Mouse (Mus musculus) small intestine, adult 2 months (tissue): Measurements from ENCODE around the gene Trpv4. TPM values are rescaled to one million over a fixed set of nuclear protein-coding genes. Genes with fewer than 3 reads are reported as not detected.

ENCODE experiments used
- H3K27ac ChIP-seq: fragments of 200-500 bp; 2 replicates; pipeline ENCODE4 v1.5.1; 2012; ENCODE audit warnings: low read depth, low read length, control low read depth, inconsistent platforms; ENCODE audit not compliant: insufficient read depth
- H3K27me3 ChIP-seq: fragments of 200-500 bp; 2 replicates; pipeline ENCODE4 v1.6.1; 2012; ENCODE audit warnings: mild to moderate bottlenecking, moderate library complexity, low read length, inconsistent platforms; ENCODE audit not compliant: control insufficient read depth, insufficient read depth
- H3K36me3 ChIP-seq: fragments of 200-500 bp; 2 replicates; pipeline ENCODE4 v1.6.1; 2012; ENCODE audit warnings: mild to moderate bottlenecking, low read length, control low read depth, inconsistent platforms; ENCODE audit not compliant: control insufficient read depth, insufficient read depth
- H3K4me1 ChIP-seq: fragments of 200-500 bp; 2 replicates; pipeline ENCODE4 v1.6.1; 2012; ENCODE audit warnings: low read length, inconsistent platforms, mixed read lengths; ENCODE audit not compliant: control insufficient read depth, insufficient read depth, insufficient read length
- H3K4me3 ChIP-seq: fragments of 200-500 bp; 2 replicates; pipeline ENCODE4 v1.5.1; 2012; ENCODE audit warnings: low read depth, mild to moderate bottlenecking, control low read depth, inconsistent platforms, low read length, moderate library complexity
- CTCF ChIP-seq: fragments of 200-500 bp; IDR thresholded peaks from 2 replicates; pipeline ENCODE4 v1.5.1; 2012; ENCODE audit warnings: low read depth, mild to moderate bottlenecking, control low read depth, inconsistent platforms, low read length, moderate library complexity, mixed read lengths; ENCODE audit not compliant: insufficient replicate concordance, insufficient read length; ENCODE audit errors: extremely low read depth
- POLR2A ChIP-seq: fragments of 200-500 bp; IDR thresholded peaks from 2 replicates; pipeline ENCODE4 v1.6.1; 2012; ENCODE audit warnings: low read depth, mild to moderate bottlenecking, control low read depth, inconsistent platforms, low read length, moderate library complexity
- WGBS: fragments of 180-500 bp; shearing (Covaris S2); methylation state at CpG from one replicate; pipeline ENCODE4 v1.1.7; 2018; 5-methylcytosine and 5-hydroxymethylcytosine counted together
- polyA plus RNA-seq: library from polyadenylated mRNA; depleted of rRNA; stranded (reverse); fragments of >200 nt; gene quantifications from 2 replicates; pipeline ENCODE4 v1.2.3, GENCODE M21; 2012

The Trpv4 gene
- polyA plus RNA-seq, 1 experiment, result 2.9 TPM

DNA sequence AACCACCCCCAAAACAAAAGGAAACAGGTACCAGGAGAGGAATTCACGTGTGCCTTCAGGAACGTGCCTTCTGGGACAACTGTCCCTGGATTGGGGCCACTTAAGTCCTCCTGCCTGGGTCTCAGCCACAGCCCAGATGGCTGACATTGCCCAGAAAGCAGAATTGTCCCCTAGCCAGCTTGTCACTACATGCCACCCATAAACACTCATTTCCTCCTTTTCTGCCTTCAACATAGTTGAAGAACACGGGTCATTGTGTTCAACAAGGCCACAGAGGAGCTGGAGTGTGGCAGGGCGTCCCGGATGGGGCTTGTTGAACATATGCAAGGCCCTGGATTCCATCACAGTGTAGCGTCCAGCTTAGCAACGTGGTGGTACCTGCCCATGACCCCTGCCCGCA is 23.5 kb upstream of the Trpv4 start:
- H3K27me3 ChIP-seq, result no peaks in the 10 kb centered on the region
- H3K36me3 ChIP-seq, result peaks cover 12% of the 10 kb centered on the region; the same call in 1 of the 2 replicates
- H3K27ac ChIP-seq, result no peak overlapping the region
- no peak overlapping the region for H3K4me3 ChIP-seq
- no peaks in the 10 kb centered on the region; the same call in 1 of the 2 replicates for H3K4me1 ChIP-seq
- 73% methylated on average over 8 of the region's 8 CpGs for WGBS
- no peak for TF ChIP-seq CTCF
- TF ChIP-seq POLR2A, result no peak

DNA sequence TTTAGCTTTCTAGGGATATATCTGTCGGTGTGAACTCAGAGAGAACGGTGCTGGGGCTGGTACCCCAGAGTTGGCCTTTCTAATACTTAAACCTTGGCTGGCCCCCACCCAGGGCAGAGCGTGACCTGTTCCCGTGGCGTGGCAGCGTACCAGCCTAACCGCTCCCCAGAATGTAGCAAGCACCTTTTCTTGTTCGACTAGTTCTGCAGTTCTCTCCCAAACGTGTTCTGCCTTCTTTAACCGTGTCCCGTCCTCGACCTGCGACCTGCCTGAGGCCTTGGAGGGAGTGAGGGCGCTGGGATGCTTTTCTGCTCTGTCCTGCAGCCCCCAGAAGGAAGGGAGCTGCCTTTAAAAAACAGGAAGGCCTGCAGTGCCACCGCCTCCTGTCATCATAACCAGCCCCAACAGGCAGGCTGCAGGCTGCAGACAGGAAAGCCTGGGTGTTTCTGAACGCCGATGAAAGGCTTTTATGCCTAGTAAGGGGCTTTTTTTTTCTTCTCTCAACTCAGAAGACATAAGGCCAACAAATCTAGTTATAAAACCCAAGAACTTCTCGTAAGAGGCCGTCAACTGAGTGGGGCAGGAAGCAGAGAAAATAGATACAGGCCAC is 22.6 kb upstream of the Trpv4 start:
- no peaks in the 10 kb centered on the region; the same call in 1 of the 2 replicates for H3K4me1 ChIP-seq
- TF ChIP-seq CTCF, result no peak
- no peak overlapping the region for H3K4me3 ChIP-seq
- 68% methylated on average over 19 of the region's 19 CpGs for WGBS
- no peak overlapping the region for H3K27ac ChIP-seq
- H3K27me3 ChIP-seq, result no peaks in the 10 kb centered on the region
- H3K36me3 ChIP-seq, result peaks cover 21% of the 10 kb centered on the region

DNA sequence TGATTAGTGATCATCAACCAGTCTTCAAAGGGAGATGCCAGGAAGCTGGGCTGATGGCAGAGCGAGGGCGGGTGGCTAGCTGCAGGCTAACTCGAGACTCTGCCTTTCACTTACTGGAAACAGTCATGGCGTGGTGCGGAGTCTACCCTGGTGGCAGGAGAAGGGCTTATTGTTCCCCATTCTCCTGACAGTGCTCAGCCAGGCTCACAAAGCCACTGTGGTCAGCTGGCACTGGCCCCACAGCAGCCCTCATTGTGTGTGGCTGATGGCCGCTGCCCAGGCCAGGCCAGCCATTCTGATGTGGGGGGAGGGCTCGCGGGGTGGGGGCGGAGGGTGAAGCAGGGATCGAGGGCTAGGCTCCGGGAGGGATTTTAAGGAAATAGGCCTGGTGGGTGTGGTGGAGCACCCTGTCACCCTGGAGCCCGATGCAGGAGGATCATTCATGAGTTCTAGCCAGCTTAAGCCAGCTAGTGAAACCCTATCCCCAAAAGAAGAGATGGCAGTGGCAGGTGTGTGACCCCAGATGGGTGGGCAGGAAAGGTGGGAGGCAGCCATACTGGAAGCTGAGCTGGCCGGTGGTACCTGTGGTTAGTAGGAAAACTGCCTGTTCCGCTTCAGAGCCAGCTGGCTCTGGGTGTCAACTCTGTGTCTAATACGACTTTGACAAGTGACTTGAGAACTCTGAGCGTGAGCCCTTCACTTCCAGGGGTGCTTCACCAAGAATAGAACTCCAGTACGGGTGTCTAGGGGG is 21.8 kb upstream of the Trpv4 start:
- H3K27me3 ChIP-seq, result no peaks in the 10 kb centered on the region
- TF ChIP-seq POLR2A (no peak), CTCF (no peak)
- H3K36me3 ChIP-seq, result peaks cover 24% of the 10 kb centered on the region
- no peaks in the 10 kb centered on the region; the same call in 1 of the 2 replicates for H3K4me1 ChIP-seq
- 85% methylated on average over 17 of the region's 17 CpGs for WGBS
- H3K27ac ChIP-seq, result no peak overlapping the region
- no peak overlapping the region for H3K4me3 ChIP-seq

DNA sequence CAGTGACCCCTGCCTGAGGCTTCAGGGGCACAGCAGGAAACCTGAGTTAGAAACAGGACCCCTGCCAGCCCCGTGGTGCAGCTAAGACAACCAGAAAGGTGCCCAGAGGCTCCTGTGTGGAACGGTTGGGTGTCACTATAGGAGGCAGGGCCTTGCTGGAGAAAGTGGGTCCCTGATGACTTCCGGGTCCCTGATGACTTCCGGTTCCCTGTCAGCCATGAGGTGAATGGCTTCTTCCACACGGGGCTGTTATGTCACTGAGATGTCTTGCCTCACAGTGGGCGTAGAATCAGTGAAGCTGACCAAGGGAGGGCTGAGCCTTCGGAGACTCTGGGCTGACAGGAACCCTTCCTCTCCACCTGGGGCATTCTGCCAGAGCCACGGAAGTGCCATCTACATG is 16.4 kb upstream of the Trpv4 start:
- Histone ChIP-seq H3K27me3 (no peaks in the 10 kb centered on the region), H3K36me3 (peaks cover 55% of the 10 kb centered on the region), H3K27ac (no peak overlapping the region), H3K4me3 (no peak overlapping the region), H3K4me1 (no peaks in the 10 kb centered on the region)
- WGBS, result 82% methylated on average over 8 of the region's 8 CpGs
- TF ChIP-seq CTCF, result no peak
- TF ChIP-seq POLR2A, result no peak

DNA sequence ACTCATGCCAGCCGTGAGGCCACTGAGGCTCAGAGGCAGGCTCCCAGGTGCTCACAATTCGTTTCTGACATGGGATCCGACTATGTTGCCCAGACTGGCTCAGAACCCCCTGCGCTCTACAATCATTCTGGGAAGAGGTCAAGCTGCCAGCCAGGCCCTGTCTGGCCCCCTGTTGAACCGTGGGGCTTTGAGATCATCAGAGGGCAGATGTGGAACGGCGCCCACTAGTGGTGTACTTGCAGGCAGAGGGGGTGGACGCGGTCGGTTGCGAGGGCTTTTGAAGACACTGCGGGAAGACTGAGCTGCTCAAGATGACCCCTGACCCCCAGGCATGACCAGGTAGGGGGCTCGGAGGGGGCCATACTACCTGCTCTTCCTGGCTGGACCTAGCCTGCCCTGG is 14.9 kb upstream of the Trpv4 start:
- 89% methylated on average over 13 of the region's 13 CpGs for WGBS
- no peak overlapping the region for H3K4me3 ChIP-seq

GRCm38 (mm10) chr5:114669014-114669413 is 10.8 kb upstream of the Trpv4 start:
- H3K36me3 ChIP-seq, result peaks cover 24% of the 10 kb centered on the region
- H3K4me1 ChIP-seq, result no peaks in the 10 kb centered on the region
- no peak overlapping the region for H3K4me3 ChIP-seq
- H3K27ac ChIP-seq, result no peak overlapping the region
- 90% methylated on average over 5 of the region's 5 CpGs for WGBS
- TF ChIP-seq POLR2A (no peak), CTCF (no peak)
- no peaks in the 10 kb centered on the region for H3K27me3 ChIP-seq

More for the DNA sequence above, 14.9 kb upstream of the Trpv4 start:
- H3K4me1 ChIP-seq, result no peaks in the 10 kb centered on the region
- TF ChIP-seq CTCF (no peak), POLR2A (no peak)
- no peak overlapping the region for H3K27ac ChIP-seq
- peaks cover 57% of the 10 kb centered on the region for H3K36me3 ChIP-seq
- no peaks in the 10 kb centered on the region for H3K27me3 ChIP-seq

- H3K27ac ChIP-seq, result peak overlapping the region; percentile 36; the same call in 1 of the 2 replicates
- H3K4me1 ChIP-seq, result no peaks in the 10 kb centered on the region
- H3K4me3 ChIP-seq, result peak overlapping the region; percentile 45
- peaks cover 11% of the 10 kb centered on the region for H3K36me3 ChIP-seq
- TF ChIP-seq CTCF (peak; percentile 100), POLR2A (peak; percentile 75)
- WGBS, result 1% methylated on average over 36 of the region's 36 CpGs
- no peaks in the 10 kb centered on the region for H3K27me3 ChIP-seq
These were observed 9.1 kb upstream of the Trpv4 start for GRCm38 (mm10) chr5:114667228-114667856.
